Mouse (Mus musculus): ENCODE measurements at regions not wholly inside any gene's neighbourhood (a gene's known extent, or its start where the extent isn't known, plus 50 kb on each side); places are given as distances from the start of the nearest gene placed in this dataset.

DNA sequence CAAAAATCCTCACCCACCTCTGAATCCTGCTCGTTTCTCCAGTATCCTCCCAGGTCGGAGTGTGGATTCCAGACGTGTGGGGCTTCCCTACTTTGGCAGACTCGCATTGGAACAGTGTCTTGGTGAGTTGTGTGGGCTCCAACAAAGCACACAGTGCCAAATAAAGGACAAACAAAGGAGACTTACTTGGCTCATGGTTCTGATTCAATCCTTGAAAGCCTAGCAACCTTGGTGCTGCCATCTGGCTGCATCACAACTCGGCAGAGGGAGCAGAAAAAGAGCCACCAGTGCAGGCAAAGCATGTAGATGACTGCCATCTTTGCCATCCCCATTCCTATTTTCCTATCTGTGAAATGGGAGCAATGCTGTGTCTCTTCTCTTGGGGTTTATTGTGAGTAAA lies 64.0 kb downstream of the Il9r start:
- Histone ChIP-seq H3K36me3 (no peaks in the 10 kb centered on the region), H3K4me2 (no peak overlapping the region), H3K4me1 (peaks cover 9% of the 10 kb centered on the region), H3K27ac (no peak overlapping the region), H3K27me3 (no peaks in the 10 kb centered on the region), H3K9me3 (no peaks in the 10 kb centered on the region), H3K4me3 (no peak overlapping the region), H3K9ac (no peak overlapping the region)
- ATAC-seq (ENCODE audit: borderline replicate concordance, extremely low read depth, low FRiP score, low TSS enrichment), result no peak
- WGBS, result 58% methylated on average over 5 of the region's 5 CpGs

- 67% methylated on average over 7 of the region's 7 CpGs for WGBS
- Histone ChIP-seq H3K27me3 (no peaks in the 10 kb centered on the region), H3K9me3 (no peaks in the 10 kb centered on the region)
These were observed 66.1 kb downstream of the Il9r start for GRCm38 (mm10) chr11:32133996-32134395.

GRCm38 (mm10) chr11:32132008-32132615 lies 68.0 kb downstream of the Il9r start:
- Histone ChIP-seq H3K27ac (no peak overlapping the region), H3K4me2 (no peak overlapping the region), H3K9me3 (no peaks in the 10 kb centered on the region), H3K4me1 (no peaks in the 10 kb centered on the region), H3K27me3 (no peaks in the 10 kb centered on the region), H3K9ac (no peak overlapping the region), H3K4me3 (no peak overlapping the region), H3K36me3 (no peaks in the 10 kb centered on the region)
- 81% methylated on average over 3 of the region's 3 CpGs for WGBS
- ATAC-seq (ENCODE audit: borderline replicate concordance, extremely low read depth, low FRiP score, low TSS enrichment), result no peak

More at GRCm38 (mm10) chr11:32133996-32134395, 66.1 kb downstream of the Il9r start:
- Histone ChIP-seq H3K4me2 (no peak overlapping the region), H3K36me3 (no peaks in the 10 kb centered on the region), H3K4me1 (peaks cover 9% of the 10 kb centered on the region), H3K27ac (no peak overlapping the region), H3K9ac (no peak overlapping the region), H3K4me3 (no peak overlapping the region)
- no peak for ATAC-seq (ENCODE audit: borderline replicate concordance, extremely low read depth, low FRiP score, low TSS enrichment)

DNA sequence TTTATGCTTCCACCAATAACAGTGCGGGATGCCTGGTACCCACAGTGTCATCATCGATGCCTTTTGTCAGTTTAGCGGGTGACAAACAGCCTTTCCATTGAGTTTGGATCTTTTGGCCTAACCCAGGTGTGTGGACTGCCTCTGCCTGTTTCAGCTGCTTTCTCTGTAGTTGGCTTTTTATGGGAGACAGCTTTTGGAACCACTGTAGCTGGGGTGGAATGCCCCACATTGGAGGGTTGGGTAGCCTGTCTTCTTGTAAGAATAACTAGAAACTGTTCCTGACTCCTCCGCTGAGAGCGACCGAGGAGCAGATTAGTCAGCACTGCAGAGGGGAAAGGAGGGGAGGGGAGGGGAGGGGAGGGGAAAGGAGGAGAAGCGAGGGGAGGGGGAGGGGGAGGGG lies 71.5 kb downstream of the Il9r start:
- Histone ChIP-seq H3K4me2 (no peak overlapping the region), H3K4me3 (no peak overlapping the region)

GRCm38 (mm10) chr11:32128018-32128417 lies 72.1 kb downstream of the Il9r start:
- ATAC-seq (ENCODE audit: borderline replicate concordance, extremely low read depth, low FRiP score, low TSS enrichment), result no peak
- Histone ChIP-seq H3K4me3 (no peak overlapping the region), H3K27me3 (no peaks in the 10 kb centered on the region), H3K27ac (no peak overlapping the region), H3K4me1 (no peaks in the 10 kb centered on the region), H3K36me3 (no peaks in the 10 kb centered on the region), H3K9me3 (no peaks in the 10 kb centered on the region), H3K9ac (no peak overlapping the region), H3K4me2 (no peak overlapping the region)
- WGBS, result 44% methylated on average over 3 of the region's 3 CpGs

More for the DNA sequence above, 71.5 kb downstream of the Il9r start:
- Histone ChIP-seq H3K27me3 (no peaks in the 10 kb centered on the region), H3K9me3 (no peaks in the 10 kb centered on the region), H3K9ac (no peak overlapping the region), H3K36me3 (no peaks in the 10 kb centered on the region), H3K4me1 (no peaks in the 10 kb centered on the region), H3K27ac (no peak overlapping the region)
- WGBS, result 42% methylated on average over 7 of the region's 7 CpGs
- ATAC-seq (ENCODE audit: borderline replicate concordance, extremely low read depth, low FRiP score, low TSS enrichment), result no peak

- Histone ChIP-seq H3K36me3 (no peaks in the 10 kb centered on the region), H3K27me3 (no peaks in the 10 kb centered on the region), H3K9me3 (no peaks in the 10 kb centered on the region), H3K9ac (no peak overlapping the region), H3K4me3 (no peak overlapping the region), H3K4me1 (no peaks in the 10 kb centered on the region), H3K4me2 (no peak overlapping the region), H3K27ac (no peak overlapping the region)
- ATAC-seq (ENCODE audit: borderline replicate concordance, extremely low read depth, low FRiP score, low TSS enrichment), result no peak
- 65% methylated on average over 7 of the region's 7 CpGs for WGBS
These were observed 72.7 kb downstream of the Il9r start for GRCm38 (mm10) chr11:32127401-32127817.

GRCm38 (mm10) chr11:32126786-32127185 lies 73.3 kb downstream of the Il9r start:
- Histone ChIP-seq H3K4me1 (no peaks in the 10 kb centered on the region), H3K9me3 (no peaks in the 10 kb centered on the region), H3K4me2 (no peak overlapping the region), H3K27ac (no peak overlapping the region), H3K36me3 (no peaks in the 10 kb centered on the region), H3K4me3 (no peak overlapping the region), H3K9ac (no peak overlapping the region), H3K27me3 (no peaks in the 10 kb centered on the region)
- ATAC-seq (ENCODE audit: borderline replicate concordance, extremely low read depth, low FRiP score, low TSS enrichment), result no peak
- WGBS, result 55% methylated on average over 1 of the region's 1 CpGs

- Histone ChIP-seq H3K36me3 (no peaks in the 10 kb centered on the region), H3K9ac (no peak overlapping the region), H3K4me2 (no peak overlapping the region), H3K9me3 (no peaks in the 10 kb centered on the region), H3K27ac (no peak overlapping the region), H3K4me1 (no peaks in the 10 kb centered on the region), H3K27me3 (no peaks in the 10 kb centered on the region), H3K4me3 (no peak overlapping the region)
- no peak for ATAC-seq (ENCODE audit: borderline replicate concordance, extremely low read depth, low FRiP score, low TSS enrichment)
- WGBS, result 58% methylated on average over 5 of the region's 5 CpGs
These were observed 73.8 kb downstream of the Il9r start for GRCm38 (mm10) chr11:32126311-32126698.

- Histone ChIP-seq H3K27me3 (no peaks in the 10 kb centered on the region), H3K9me3 (no peaks in the 10 kb centered on the region), H3K36me3 (no peaks in the 10 kb centered on the region), H3K9ac (no peak overlapping the region), H3K4me3 (no peak overlapping the region), H3K27ac (no peak overlapping the region), H3K4me2 (no peak overlapping the region), H3K4me1 (no peaks in the 10 kb centered on the region)
- no peak for ATAC-seq (ENCODE audit: borderline replicate concordance, extremely low read depth, low FRiP score, low TSS enrichment)
- WGBS, result 54% methylated on average over 11 of the region's 11 CpGs
These were observed 74.3 kb downstream of the Il9r start for GRCm38 (mm10) chr11:32125586-32126310.

DNA sequence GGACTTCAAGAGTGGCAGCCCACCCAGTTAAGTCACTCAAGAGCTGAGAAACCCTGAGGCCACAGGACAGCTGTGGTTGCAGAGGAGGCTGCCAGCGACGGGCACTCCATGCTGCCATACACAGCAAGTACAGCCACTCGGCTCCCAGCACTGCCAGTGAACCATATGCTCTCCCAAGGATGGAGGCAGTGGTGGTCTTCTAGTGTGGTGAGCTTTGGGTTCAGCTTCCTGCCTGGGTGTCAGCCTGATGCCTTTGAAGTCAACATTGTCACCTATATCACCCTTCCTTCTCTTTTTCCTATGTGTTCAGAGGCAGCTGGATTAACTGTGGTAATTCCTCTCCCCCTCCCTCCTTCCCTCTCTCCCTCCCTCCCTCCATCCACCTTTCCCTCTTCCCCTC lies 79.5 kb downstream of the Il9r start:
- H3K4me2 ChIP-seq, result no peak overlapping the region
- no peak overlapping the region for H3K27ac ChIP-seq
- H3K4me3 ChIP-seq, result no peak overlapping the region
- H3K36me3 ChIP-seq, result no peaks in the 10 kb centered on the region
- ATAC-seq (ENCODE audit: borderline replicate concordance, extremely low read depth, low FRiP score, low TSS enrichment), result no peak
- H3K4me1 ChIP-seq, result no peaks in the 10 kb centered on the region; the same call in 1 of the 2 replicates
- WGBS, result 76% methylated on average over 3 of the region's 3 CpGs
- H3K27me3 ChIP-seq, result no peaks in the 10 kb centered on the region
- H3K9ac ChIP-seq, result no peak overlapping the region
- H3K9me3 ChIP-seq, result no peaks in the 10 kb centered on the region

GRCm38 (mm10) chr11:32118844-32119629 lies 81.0 kb downstream of the Il9r start:
- no peak overlapping the region for H3K27ac ChIP-seq
- H3K27me3 ChIP-seq, result no peaks in the 10 kb centered on the region
- no peak for ATAC-seq (ENCODE audit: borderline replicate concordance, extremely low read depth, low FRiP score, low TSS enrichment)
- 40% methylated on average over 14 of the region's 14 CpGs for WGBS
- no peak overlapping the region for H3K9ac ChIP-seq
- H3K9me3 ChIP-seq, result no peaks in the 10 kb centered on the region
- H3K4me1 ChIP-seq, result no peaks in the 10 kb centered on the region; the same call in 1 of the 2 replicates
- no peak overlapping the region for H3K4me3 ChIP-seq
- H3K4me2 ChIP-seq, result no peak overlapping the region
- H3K36me3 ChIP-seq, result no peaks in the 10 kb centered on the region

- Histone ChIP-seq H3K4me3 (no peak overlapping the region), H3K9ac (no peak overlapping the region), H3K36me3 (no peaks in the 10 kb centered on the region), H3K27me3 (no peaks in the 10 kb centered on the region), H3K4me2 (no peak overlapping the region), H3K9me3 (no peaks in the 10 kb centered on the region), H3K27ac (no peak overlapping the region), H3K4me1 (no peaks in the 10 kb centered on the region; the same call in 1 of the 2 replicates)
- no peak for ATAC-seq (ENCODE audit: borderline replicate concordance, extremely low read depth, low FRiP score, low TSS enrichment)
- 17% methylated on average over 2 of the region's 2 CpGs for WGBS
These were observed 82.1 kb downstream of the Il9r start for GRCm38 (mm10) chr11:32117930-32118329.

All from lung, embryonic 15.5 days (tissue).